Mouse (Mus musculus): ENCODE measurements around the gene Isl2.

DNA sequence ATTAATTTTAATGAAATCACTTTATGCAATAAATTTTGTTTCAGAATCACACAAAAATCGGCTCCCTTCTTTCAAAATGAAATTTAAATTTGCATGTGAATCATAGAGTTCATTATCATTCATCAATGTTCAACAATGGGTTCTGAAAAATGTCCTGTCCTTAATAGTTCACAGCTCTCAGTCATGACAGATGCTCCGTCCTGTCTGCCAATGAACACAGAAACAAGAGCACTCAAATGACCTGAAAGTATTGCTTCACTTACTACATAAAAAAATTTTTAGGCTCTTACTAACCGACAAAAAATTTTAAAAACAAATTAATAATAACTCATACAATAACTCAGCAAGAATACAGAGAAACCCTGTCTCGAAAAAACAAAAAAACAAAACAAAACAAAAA, 29.8 kb upstream of the Isl2 start:
- TF ChIP-seq CTCF (IDR thresholded peaks at IDR 0.05; ENCODE audit: borderline replicate concordance, insufficient read depth, low read depth, low read length) (no peak), POLR2A (IDR thresholded peaks at IDR 0.05; ENCODE audit: borderline replicate concordance, insufficient read depth, low read length) (no peak)
